Mouse (Mus musculus) gastrocnemius, postnatal 36 days (tissue): ENCODE results near the gene Gm19426. TPM values are rescaled to one million over a fixed set of nuclear protein-coding genes. Genes with fewer than 3 reads are reported as not detected.
"Not testable (repeated sequence)": the region's sequence is repeated elsewhere in the genome, so short reads cannot be mapped to it uniquely, and the experiment has no call there.

Source experiments
- DNase-seq, 2 experiments: peaks; one replicate each; pipeline ENCODE4 v3.0.0; 2022
- intact Hi-C: fragments of 180-260 bp; cut with DNase I; formaldehyde crosslinking; loops from one replicate; pipeline ENCODE4 v1.15.1; 2025
- total RNA-seq, 2 experiments: library from RNA; stranded (reverse); gene quantifications; 2 replicates each; pipeline ENCODE4 v1.2.3; 2021

Gm19426 gene
- total RNA-seq, 2 experiments from 2014 or later: 0.51 TPM; not detected in 1

GRCm38 (mm10) chr2:84757026-84757682 lies 13.7 kb upstream of the Gm19426 start:
- intact Hi-C loops: no loop called here

GRCm38 (mm10) chr2:84756245-84756644 lies 12.8 kb upstream of the Gm19426 start:
- no peak for DNase-seq
- intact Hi-C loops: no loop called here

More at GRCm38 (mm10) chr2:84757026-84757682, 13.7 kb upstream of the Gm19426 start:
- DNase-seq: no peak

- DNase-seq: no peak
- intact Hi-C loops: no loop called here
Measured at GRCm38 (mm10) chr2:84750115-84750514, 6.7 kb upstream of the Gm19426 start.

- intact Hi-C loops: no loop called here
- DNase-seq: no peak
Measured at GRCm38 (mm10) chr2:84744126-84744525, 671 bp upstream of the Gm19426 start.

GRCm38 (mm10) chr2:84742451-84743283 lies 788 bp downstream of the Gm19426 start:
- intact Hi-C loops: no loop called here
- DNase-seq: no peak

GRCm38 (mm10) chr2:84741841-84742450 lies 1.5 kb downstream of the Gm19426 start:
- intact Hi-C loops: no loop called here
- DNase-seq: no peak

GRCm38 (mm10) chr2:84740608-84741333 lies 2.7 kb downstream of the Gm19426 start:
- intact Hi-C loops: no loop called here
- DNase-seq: no peak

GRCm38 (mm10) chr2:84738271-84738911 lies 5.1 kb downstream of the Gm19426 start:
- no peak for DNase-seq
- intact Hi-C loops: loop anchor here (2.0 kb wide), 1 partner anchor 60 kb away; the partner anchor contains the start of gene Ube2l6

GRCm38 (mm10) chr2:84737451-84737925 lies 6.0 kb downstream of the Gm19426 start:
- intact Hi-C loops: no loop called here

GRCm38 (mm10) chr2:84736312-84737161 lies 6.9 kb downstream of the Gm19426 start:
- intact Hi-C loops: no loop called here
- no peak for DNase-seq

More at GRCm38 (mm10) chr2:84737451-84737925, 6.0 kb downstream of the Gm19426 start:
- no peak for DNase-seq

GRCm38 (mm10) chr2:84735346-84735920 lies 8.0 kb downstream of the Gm19426 start:
- intact Hi-C loops: no loop called here
- no peak for DNase-seq

GRCm38 (mm10) chr2:84734919-84735318 lies 8.5 kb downstream of the Gm19426 start:
- no peak for DNase-seq
- intact Hi-C loops: no loop called here

- intact Hi-C loops: no loop called here
- no peak for DNase-seq
Measured at GRCm38 (mm10) chr2:84734351-84734864, 9.0 kb downstream of the Gm19426 start.

GRCm38 (mm10) chr2:84733579-84734300 lies 9.7 kb downstream of the Gm19426 start, which contains the start of gene Ypel4:
Ypel4 (plus strand) TSS chr2:84734058.
- no peak for DNase-seq
- intact Hi-C loops: no loop called here

GRCm38 (mm10) chr2:84732394-84732793 lies 11.1 kb downstream of the Gm19426 start:
- no peak for DNase-seq
- intact Hi-C loops: no loop called here

GRCm38 (mm10) chr2:84731206-84731605 lies 12.2 kb downstream of the Gm19426 start:
- intact Hi-C loops: no loop called here
- DNase-seq: no peak

GRCm38 (mm10) chr2:84728191-84728590 lies 15.3 kb downstream of the Gm19426 start:
- intact Hi-C loops, DNase-seq: not testable (repeated sequence)
